Mouse (Mus musculus) neural tube, embryonic 14.5 days (tissue): ENCODE results near the gene Zfp791. TPM values are rescaled to one million over a fixed set of nuclear protein-coding genes. Genes with fewer than 3 reads are reported as not detected.

Source experiments
- ATAC-seq: fragments of 200-750 bp; cut with Nextera tagmentation; 2 replicates; pipeline ENCODE4 v1.8.0; 2017; ENCODE audit warnings: low read depth, mild to moderate bottlenecking, moderate TSS enrichment, moderate library complexity
- H3K27ac ChIP-seq: fragments of 300-500 bp; sonication (generic); 2 replicates; pipeline ENCODE4 v1.5.1; 2014; ENCODE audit warnings: low read depth, mild to moderate bottlenecking, control low read depth, low read length, moderate library complexity, mixed read lengths
- H3K27me3 ChIP-seq: fragments of 300-500 bp; sonication (generic); 2 replicates; pipeline ENCODE4 v1.6.1; 2014; ENCODE audit warnings: low read length; ENCODE audit not compliant: control insufficient read depth, insufficient read depth
- H3K36me3 ChIP-seq: fragments of 300-500 bp; sonication (generic); 2 replicates; pipeline ENCODE4 v1.6.1; 2014; ENCODE audit warnings: low read length, mixed read lengths; ENCODE audit not compliant: control insufficient read depth, insufficient read depth
- H3K4me1 ChIP-seq: fragments of 300-500 bp; sonication (generic); 2 replicates; pipeline ENCODE4 v1.6.1; 2014; ENCODE audit warnings: low read length; ENCODE audit not compliant: control insufficient read depth, insufficient read depth
- H3K4me2 ChIP-seq: fragments of 300-500 bp; sonication (generic); 2 replicates; pipeline ENCODE4 v1.6.1; 2014; ENCODE audit warnings: mild to moderate bottlenecking, low read depth, low read length, control low read depth
- H3K4me3 ChIP-seq: fragments of 300-500 bp; sonication (generic); 2 replicates; pipeline ENCODE4 v1.5.1; 2014; ENCODE audit warnings: low read depth, low read length, control low read depth, mixed read lengths
- H3K9ac ChIP-seq: fragments of 300-500 bp; sonication (generic); replicated peaks from 2 replicates; pipeline ENCODE4 v1.6.1; 2014; ENCODE audit warnings: low read depth, mild to moderate bottlenecking, control low read depth, low read length, mixed read lengths
- H3K9me3 ChIP-seq: fragments of 300-500 bp; sonication (generic); 2 replicates; pipeline ENCODE4 v1.6.1; 2016; ENCODE audit warnings: low read length; ENCODE audit not compliant: control insufficient read depth
- WGBS: fragments of 180-500 bp; shearing (Covaris S2); extraction: QIAGEN DNeasy Blood & Tissue Kit; methylation state at CpG from one replicate; pipeline ENCODE4 v1.1.7; 2014; 5-methylcytosine and 5-hydroxymethylcytosine counted together
- polyA plus RNA-seq: library from polyadenylated mRNA; unstranded; fragments of >200 nt; fragmentation: Nextera tagmentation; extraction: Ambion mirVana; gene quantifications from 2 replicates; pipeline ENCODE4 v1.2.1, GENCODE M21; 2014

The Zfp791 gene
- polyA plus RNA-seq, 1 experiment from 2014 or later = 2.9 TPM

DNA sequence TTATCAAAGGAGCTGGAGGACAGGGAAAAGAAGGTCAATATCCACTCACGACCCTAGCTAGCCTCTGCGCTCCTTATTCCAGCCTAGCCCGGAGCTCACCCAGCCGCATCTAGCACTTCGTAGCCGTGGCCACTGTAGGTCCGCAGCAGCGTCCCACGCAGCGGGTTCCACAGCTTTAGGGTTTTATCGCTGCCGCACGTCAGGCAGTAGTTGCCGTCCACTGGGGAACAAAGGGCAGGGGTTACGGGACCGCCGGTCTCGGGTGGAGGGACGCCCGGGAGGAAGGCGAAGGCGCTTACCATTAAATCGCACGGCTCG, 42.7 kb downstream of the Zfp791 start:
- Histone ChIP-seq H3K36me3 (peaks cover 16% of the 10 kb centered on the region), H3K27me3 (no peaks in the 10 kb centered on the region), H3K27ac (0 out of 2 replicates have a peak overlapping the region, but pooled peaks have one; percentile 28), H3K4me3 (peak overlapping the region; percentile 82), H3K9me3 (no peaks in the 10 kb centered on the region), H3K4me2 (peak overlapping the region; percentile 92), H3K4me1 (peaks cover 13% of the 10 kb centered on the region; the same call in 1 of the 2 replicates), H3K9ac (peak overlapping the region; percentile 76)
- WGBS = under 1% methylated on average over 25 of the region's 25 CpGs
- no peak for ATAC-seq

DNA sequence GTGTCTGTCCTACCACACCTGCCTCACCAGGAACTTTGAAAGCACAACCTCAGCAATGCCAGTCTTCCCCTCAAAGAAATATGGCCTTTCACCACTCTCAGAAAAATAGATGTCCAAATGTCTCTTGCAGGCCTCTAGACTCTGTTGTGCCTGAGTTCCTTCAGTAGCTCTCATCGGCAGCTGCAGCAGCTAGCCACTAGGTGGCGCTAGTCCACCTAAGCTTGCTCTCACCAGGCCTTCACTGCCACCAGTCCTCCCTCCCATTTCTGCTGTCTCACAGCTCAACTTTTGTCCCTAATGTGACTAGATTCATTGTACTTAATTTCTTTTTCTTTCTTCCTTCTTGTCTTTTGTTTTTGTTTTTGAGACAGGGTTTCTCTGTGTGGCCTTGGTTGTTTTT, 45.9 kb downstream of the Zfp791 start:
- peak; percentile 45; the same call in 1 of the 2 replicates for ATAC-seq
- H3K4me2 ChIP-seq = no peak overlapping the region
- WGBS = 0% methylated on average over 2 of the region's 2 CpGs
- no peaks in the 10 kb centered on the region for H3K9me3 ChIP-seq
- H3K4me3 ChIP-seq = no peak overlapping the region
- peaks cover 18% of the 10 kb centered on the region; the same call in 1 of the 2 replicates for H3K4me1 ChIP-seq
- no peak overlapping the region for H3K9ac ChIP-seq
- peaks cover 28% of the 10 kb centered on the region for H3K36me3 ChIP-seq
- no peaks in the 10 kb centered on the region for H3K27me3 ChIP-seq
- H3K27ac ChIP-seq = no peak overlapping the region

DNA sequence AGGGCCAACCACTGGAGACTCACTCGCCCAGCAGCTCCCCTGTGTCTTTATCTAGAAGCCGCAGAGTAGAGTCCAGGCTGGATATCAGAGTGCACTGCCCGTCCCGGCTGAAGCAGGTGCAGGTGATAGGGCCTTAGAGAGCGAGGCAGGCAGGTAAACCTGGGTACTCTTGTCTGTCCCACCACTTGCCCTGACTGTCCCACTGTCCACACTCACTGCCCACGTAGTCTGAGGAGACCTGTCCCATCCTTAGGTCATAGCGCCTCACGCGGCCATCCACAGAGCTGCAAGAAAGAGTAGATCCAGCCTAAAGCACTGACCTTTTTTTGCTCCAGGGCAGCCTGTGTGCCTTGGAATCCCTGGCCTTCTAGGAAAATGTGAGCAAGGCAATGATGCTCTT, 46.9 kb downstream of the Zfp791 start:
- no peak overlapping the region for H3K4me2 ChIP-seq
- no peaks in the 10 kb centered on the region for H3K27me3 ChIP-seq
- H3K4me1 ChIP-seq = peaks cover 14% of the 10 kb centered on the region; the same call in 1 of the 2 replicates
- no peak overlapping the region for H3K27ac ChIP-seq
- 80% methylated on average over 9 of the region's 9 CpGs for WGBS
- no peak overlapping the region for H3K4me3 ChIP-seq
- H3K9ac ChIP-seq = no peak overlapping the region
- H3K9me3 ChIP-seq = no peaks in the 10 kb centered on the region
- H3K36me3 ChIP-seq = peaks cover 28% of the 10 kb centered on the region
- no peak for ATAC-seq

DNA sequence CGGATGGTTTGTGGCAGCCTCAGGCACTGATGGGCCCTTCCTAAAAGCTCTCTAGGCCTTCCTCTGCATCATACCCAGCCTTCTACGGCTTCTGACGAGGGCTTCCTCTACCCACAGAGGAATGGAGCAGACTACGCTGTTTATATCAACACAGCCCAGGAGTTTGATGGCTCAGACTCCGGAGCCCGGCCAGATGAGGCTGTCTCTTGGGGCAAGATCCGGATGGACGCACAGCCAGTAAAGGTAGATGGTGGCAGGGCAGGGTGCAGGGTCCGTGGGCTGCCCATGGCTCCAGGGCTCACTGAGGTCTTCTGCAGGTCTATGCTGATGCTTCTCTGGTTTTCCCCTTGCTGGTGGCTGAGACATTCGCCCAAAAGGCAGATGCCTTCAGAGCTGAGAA, 48.3 kb downstream of the Zfp791 start:
- peaks cover 28% of the 10 kb centered on the region for H3K36me3 ChIP-seq
- no peak overlapping the region for H3K4me2 ChIP-seq
- no peak overlapping the region for H3K9ac ChIP-seq
- H3K4me1 ChIP-seq = peaks cover 13% of the 10 kb centered on the region; the same call in 1 of the 2 replicates
- 94% methylated on average over 10 of the region's 10 CpGs for WGBS
- H3K27ac ChIP-seq = no peak overlapping the region
- no peaks in the 10 kb centered on the region for H3K9me3 ChIP-seq
- ATAC-seq = no peak
- H3K27me3 ChIP-seq = no peaks in the 10 kb centered on the region
- H3K4me3 ChIP-seq = no peak overlapping the region

DNA sequence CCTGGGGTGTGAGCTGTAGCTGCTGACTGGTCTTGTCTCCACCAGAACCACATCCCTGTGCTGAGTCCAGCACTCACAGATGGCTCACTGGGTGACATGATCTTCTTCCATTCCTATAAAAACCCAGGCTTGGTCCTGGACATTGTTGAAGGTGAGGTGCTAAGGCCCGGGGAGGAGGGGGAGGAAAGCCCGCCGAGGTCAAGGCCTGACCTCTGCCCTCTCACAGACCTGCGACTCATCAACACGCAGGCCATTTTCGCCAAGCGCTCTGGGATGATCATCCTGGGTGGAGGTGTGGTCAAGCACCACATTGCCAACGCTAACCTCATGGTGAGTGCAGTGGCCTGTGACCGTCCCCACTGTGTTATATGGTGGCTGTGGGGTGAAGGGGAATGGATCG, 48.7 kb downstream of the Zfp791 start:
- H3K27me3 ChIP-seq = no peaks in the 10 kb centered on the region
- no peaks in the 10 kb centered on the region for H3K9me3 ChIP-seq
- peaks cover 28% of the 10 kb centered on the region for H3K36me3 ChIP-seq
- no peak overlapping the region for H3K4me2 ChIP-seq
- no peak for ATAC-seq
- no peak overlapping the region for H3K9ac ChIP-seq
- WGBS = 86% methylated on average over 10 of the region's 10 CpGs
- peaks cover 11% of the 10 kb centered on the region; the same call in 1 of the 2 replicates for H3K4me1 ChIP-seq
- no peak overlapping the region for H3K4me3 ChIP-seq
- H3K27ac ChIP-seq = no peak overlapping the region

DNA sequence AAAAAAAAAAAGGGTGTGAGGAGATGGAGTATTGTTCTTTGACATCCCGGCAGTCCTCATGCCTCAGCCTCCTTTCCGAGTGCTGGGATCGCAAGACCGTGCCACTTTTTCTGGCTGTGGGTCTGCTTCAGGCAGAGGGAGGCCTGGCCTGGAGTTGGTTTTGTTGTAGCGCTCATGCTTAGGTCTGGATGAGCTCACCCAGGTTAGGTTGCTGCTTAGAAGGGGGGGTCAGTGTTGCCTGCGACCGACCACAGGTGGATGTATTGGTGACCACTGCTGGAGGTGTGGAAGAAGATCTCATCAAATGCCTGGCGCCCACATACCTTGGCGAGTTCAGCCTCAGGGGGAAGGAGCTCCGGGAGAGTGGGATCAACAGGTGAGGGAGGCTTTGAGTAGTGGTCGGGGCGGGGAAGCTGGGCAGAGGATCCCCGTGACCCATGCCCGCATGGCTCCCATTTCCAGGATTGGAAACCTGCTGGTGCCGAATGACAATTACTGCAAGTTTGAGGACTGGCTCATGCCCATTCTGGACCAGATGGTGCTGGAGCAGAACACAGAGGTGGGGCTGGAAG, 49.8 kb downstream of the Zfp791 start:
- Histone ChIP-seq H3K36me3 (peaks cover 25% of the 10 kb centered on the region), H3K9ac (no peak overlapping the region)

DNA sequence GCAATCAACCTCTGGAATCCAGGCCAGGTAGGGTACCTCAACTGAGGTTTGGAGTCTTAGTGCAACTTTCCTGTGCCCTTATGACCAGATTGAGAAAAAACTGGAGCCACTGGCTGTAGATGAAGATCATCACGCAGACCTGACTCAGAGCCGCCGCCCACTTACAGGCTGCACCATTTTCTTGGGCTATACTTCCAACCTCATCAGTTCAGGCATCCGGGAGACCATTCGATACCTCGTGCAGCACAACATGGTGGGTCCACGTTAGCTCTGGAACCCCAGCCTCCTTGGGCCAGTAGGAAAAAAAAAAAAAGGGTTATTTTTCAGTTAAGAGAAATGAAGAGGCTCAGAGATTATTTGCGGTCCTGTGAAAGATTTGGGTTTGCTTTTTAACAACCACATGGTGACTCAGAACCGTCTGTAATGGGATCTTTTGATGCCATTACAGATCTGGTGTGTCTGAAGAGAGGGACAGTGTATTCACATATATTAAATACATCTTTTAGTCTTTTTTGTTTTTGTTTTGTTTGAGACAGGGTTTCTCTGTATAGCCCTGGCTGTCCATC, 50.4 kb downstream of the Zfp791 start:
- peak overlapping the region; percentile 65; the same call in 1 of the 2 replicates for H3K9ac ChIP-seq
- H3K4me1 ChIP-seq = peaks cover 11% of the 10 kb centered on the region; the same call in 1 of the 2 replicates
- peak; percentile 20; the same call in 1 of the 2 replicates for ATAC-seq
- H3K4me3 ChIP-seq = peak overlapping the region; percentile 94
- no peaks in the 10 kb centered on the region for H3K27me3 ChIP-seq
- H3K27ac ChIP-seq = peak overlapping the region; percentile 88; the same call in 1 of the 2 replicates
- WGBS = 37% methylated on average over 9 of the region's 9 CpGs
- peaks cover 25% of the 10 kb centered on the region for H3K36me3 ChIP-seq
- H3K9me3 ChIP-seq = no peaks in the 10 kb centered on the region
- peak overlapping the region; percentile 59 for H3K4me2 ChIP-seq

More for the DNA sequence above, 49.8 kb downstream of the Zfp791 start:
- no peaks in the 10 kb centered on the region for H3K27me3 ChIP-seq
- peaks cover 11% of the 10 kb centered on the region; the same call in 1 of the 2 replicates for H3K4me1 ChIP-seq
- no peak for ATAC-seq
- H3K27ac ChIP-seq = no peak overlapping the region
- 95% methylated on average over 15 of the region's 15 CpGs for WGBS
- no peak overlapping the region for H3K4me2 ChIP-seq
- H3K9me3 ChIP-seq = no peaks in the 10 kb centered on the region
- H3K4me3 ChIP-seq = no peak overlapping the region

DNA sequence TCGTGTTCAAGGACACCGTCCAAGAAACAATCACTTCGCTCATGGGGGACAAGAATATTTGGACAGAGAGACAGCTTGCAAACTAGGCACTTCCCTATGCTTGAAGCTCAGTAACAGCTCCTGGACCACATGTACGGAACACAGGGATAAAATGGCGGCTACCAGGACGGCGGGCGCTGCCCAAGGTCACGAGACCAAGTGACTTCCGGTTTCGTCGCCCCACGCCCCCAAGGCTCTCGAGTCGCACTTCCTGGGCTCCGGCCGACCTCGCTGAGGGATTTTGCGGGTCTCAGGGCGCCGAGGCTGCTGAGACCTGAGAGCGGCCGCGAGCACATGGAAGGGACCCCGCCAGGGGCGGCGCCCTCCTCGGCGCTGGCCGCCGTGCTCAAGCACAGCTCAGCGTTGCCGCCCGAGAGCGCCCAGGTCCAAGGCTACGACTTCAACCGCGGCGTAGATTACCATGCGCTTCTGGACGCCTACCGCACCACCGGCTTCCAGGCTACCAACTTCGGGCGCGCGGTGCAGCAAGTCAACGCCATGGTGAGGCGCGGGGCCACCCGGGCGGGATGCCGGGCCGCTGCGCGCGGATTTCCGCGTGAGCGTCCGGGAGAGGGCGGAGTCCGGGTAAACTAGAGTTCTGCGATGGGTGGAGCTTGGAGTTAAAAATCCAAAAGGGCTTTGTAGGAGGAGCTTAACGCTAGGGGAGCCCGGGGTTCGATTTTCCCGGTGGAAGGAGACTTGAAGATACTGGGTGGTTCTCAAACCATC, 51.2 kb downstream of the Zfp791 start, which contains the start of gene Dhps:
Dhps (plus strand) TSS at position 244 of the 768 bp plus-strand sequence.
- ATAC-seq = peak; percentile 91
- peak within 1 kb of the TSS; percentile 94 for H3K4me3 ChIP-seq
- peaks cover 32% of the 10 kb centered on the region for H3K36me3 ChIP-seq
- peaks cover 11% of the 10 kb centered on the region; the same call in 1 of the 2 replicates for H3K4me1 ChIP-seq
- peak within 1 kb of the TSS; percentile 88 for H3K27ac ChIP-seq
- whole genome bisulfite sequencing = under 1% methylated on average over 58 of the region's 68 CpGs
- no peaks in the 10 kb centered on the region for H3K27me3 ChIP-seq
- H3K4me2 ChIP-seq = peak within 1 kb of the TSS; percentile 59
- H3K9ac ChIP-seq = peak within 1 kb of the TSS; percentile 65
- no peaks in the 10 kb centered on the region for H3K9me3 ChIP-seq

DNA sequence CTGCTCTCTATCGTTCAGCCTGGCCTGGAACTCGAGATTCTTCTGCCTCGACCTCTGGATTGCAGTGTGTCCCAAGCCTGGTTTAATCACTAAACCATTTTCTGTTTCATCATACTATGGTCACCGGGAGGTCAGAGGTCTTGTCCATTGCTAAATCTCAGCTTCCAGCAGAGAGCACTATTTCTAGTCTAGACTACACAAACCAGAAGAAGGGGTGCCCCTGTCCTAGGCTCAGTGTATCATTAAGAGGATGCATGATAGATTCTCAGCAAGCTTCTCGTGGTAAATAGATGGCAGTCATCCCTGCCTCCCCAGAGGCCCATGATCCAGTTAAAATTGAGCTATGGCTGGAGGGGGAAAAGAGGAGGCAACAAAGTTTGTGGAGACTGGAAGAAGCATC, 51.9 kb downstream of the Zfp791 start:
- no peak overlapping the region for H3K9ac ChIP-seq

More for the DNA sequence above, 51.9 kb downstream of the Zfp791 start:
- ATAC-seq = no peak
- Histone ChIP-seq H3K4me2 (peak overlapping the region; percentile 59), H3K4me3 (peak overlapping the region; percentile 94), H3K27ac (peak overlapping the region; percentile 88), H3K27me3 (no peaks in the 10 kb centered on the region), H3K4me1 (peaks cover 11% of the 10 kb centered on the region; the same call in 1 of the 2 replicates), H3K36me3 (peaks cover 36% of the 10 kb centered on the region), H3K9me3 (no peaks in the 10 kb centered on the region)
- 80% methylated on average over 5 of the region's 5 CpGs for WGBS
